Mouse (Mus musculus): ENCODE measurements around the gene Ttc39d.

GRCm38 (mm10) chr17:80205657-80206056, 1.6 kb upstream of the Ttc39d start:
- no peak for TF ChIP-seq CTCF (IDR thresholded peaks at IDR 0.05; ENCODE audit: insufficient read depth, low read depth, low read length)
- TF ChIP-seq POLR2A (IDR thresholded peaks at IDR 0.05; ENCODE audit: insufficient read depth, low read depth, low read length), result no peak
